13 mouse cellular contexts compared by ENCODE assay signal in genomic region chr7:47042823-47043490, GRCm38 (mm10). TPM values are rescaled to one million over a fixed set of nuclear protein-coding genes. Genes with fewer than 3 reads are reported as not detected.
DNase-seq lines count a peak whose midpoint lies in the region; ATAC-seq and TF ChIP-seq lines count a peak whose summit lies in the region.
"Had no signal": no experiment of that assay in that cellular context is flagged by ENCODE, and none has a peak within 500 bp of the region (broad histone marks: within the 10 kb centered on the region; RNA-seq: fewer than 3 reads in every experiment).

No protein-coding gene starts in this region.

- WGBS in hindbrain, embryonic 10.5 days = 46% methylated on average over 6 of the region's 6 CpGs
- WGBS in hindbrain, embryonic 16.5 days = 55% methylated on average over 6 of the region's 6 CpGs
- WGBS in heart, embryonic 15.5 days = 31% methylated on average over 6 of the region's 6 CpGs
- WGBS in liver, embryonic 12.5 days (ENCODE audit: insufficient replicate concordance) = 33% methylated on average over 6 of the region's 6 CpGs

- H3K9me3 ChIP-seq in hindbrain, embryonic 10.5 days = no peaks in the 10 kb centered on the region
- no peaks in the 10 kb centered on the region for H3K9me3 ChIP-seq in hindbrain, embryonic 16.5 days (ENCODE audit: control insufficient read depth, low read length)
- no peaks in the 10 kb centered on the region for H3K9me3 ChIP-seq in ES-E14 (ENCODE audit: control insufficient read depth, insufficient read depth, low read depth, low read length)
- no peaks in the 10 kb centered on the region for H3K9me3 ChIP-seq in heart, embryonic 15.5 days (replicated peaks)
- no peaks in the 10 kb centered on the region for H3K9me3 ChIP-seq in liver, embryonic 12.5 days (replicated peaks)
- H3K9me3 ChIP-seq: midbrain, embryonic 12.5 days had no signal

- no peak overlapping the region; the same call in 1 of the 2 replicates for H3K9ac ChIP-seq in hindbrain, embryonic 16.5 days (ENCODE audit: low read depth, low read length)
- no peak overlapping the region for H3K9ac ChIP-seq in ES-E14 (ENCODE audit: insufficient read depth, low read depth, low read length, poor library complexity, severe bottlenecking)
- no peak overlapping the region for H3K9ac ChIP-seq in heart, embryonic 15.5 days
- no peak overlapping the region for H3K9ac ChIP-seq in liver, embryonic 12.5 days

- H3K4me3 ChIP-seq in hindbrain, embryonic 10.5 days = no peak overlapping the region
- H3K4me3 ChIP-seq in hindbrain, embryonic 16.5 days (ENCODE audit: low read length) = no peak overlapping the region
- no peak overlapping the region for H3K4me3 ChIP-seq in ES-E14 (ENCODE audit: insufficient read depth in 1 of 2, low read depth in 1 of 2, low read length in 2 of 2, poor library complexity in 1 of 2, severe bottlenecking in 1 of 2)
- no peak overlapping the region for H3K4me3 ChIP-seq in heart, embryonic 15.5 days
- H3K4me3 ChIP-seq in liver, embryonic 12.5 days = no peak overlapping the region
- H3K4me3 ChIP-seq: midbrain, embryonic 12.5 days had no signal

- H3K36me3 ChIP-seq in hindbrain, embryonic 10.5 days = no peaks in the 10 kb centered on the region
- H3K36me3 ChIP-seq in hindbrain, embryonic 16.5 days (ENCODE audit: control insufficient read depth, insufficient read depth, low read length) = no peaks in the 10 kb centered on the region
- H3K36me3 ChIP-seq in ES-E14 (ENCODE audit: control insufficient read depth, insufficient read depth, low read length, poor library complexity, severe bottlenecking) = no peaks in the 10 kb centered on the region
- no peaks in the 10 kb centered on the region for H3K36me3 ChIP-seq in heart, embryonic 15.5 days
- H3K36me3 ChIP-seq in liver, embryonic 12.5 days = no peaks in the 10 kb centered on the region
- H3K36me3 ChIP-seq: midbrain, embryonic 12.5 days had no signal

- H3K27ac ChIP-seq in hindbrain, embryonic 10.5 days = peak overlapping the region; percentile 31
- no peak overlapping the region for H3K27ac ChIP-seq in hindbrain, embryonic 16.5 days (ENCODE audit: low read depth, low read length)
- no peak overlapping the region for H3K27ac ChIP-seq in ES-E14 (ENCODE audit: insufficient read depth, low read depth, low read length, poor library complexity, severe bottlenecking)
- peak overlapping the region; percentile 74 for H3K27ac ChIP-seq in heart, embryonic 15.5 days
- peak overlapping the region; percentile 68 for H3K27ac ChIP-seq in liver, embryonic 12.5 days
- H3K27ac ChIP-seq: midbrain, embryonic 12.5 days had no signal

- H3K4me1 ChIP-seq in hindbrain, embryonic 10.5 days (replicated peaks) = peaks cover 13% of the 10 kb centered on the region
- no peaks in the 10 kb centered on the region for H3K4me1 ChIP-seq in hindbrain, embryonic 16.5 days (ENCODE audit: control insufficient read depth, insufficient read depth, low read depth, low read length)
- H3K4me1 ChIP-seq in ES-E14 (ENCODE audit: control insufficient read depth in 2 of 2, insufficient read depth in 2 of 2, low read length in 2 of 2, poor library complexity in 1 of 2) = no peaks in the 10 kb centered on the region
- H3K4me1 ChIP-seq in heart, embryonic 15.5 days (replicated peaks) = peaks cover 9% of the 10 kb centered on the region; the same call in 1 of the 2 replicates
- no peaks in the 10 kb centered on the region for H3K4me1 ChIP-seq in liver, embryonic 12.5 days
- H3K4me1 ChIP-seq: midbrain, embryonic 12.5 days had no signal

- H3K27me3 ChIP-seq in hindbrain, embryonic 10.5 days (ENCODE audit: insufficient read depth, poor library complexity, severe bottlenecking) = no peaks in the 10 kb centered on the region
- no peaks in the 10 kb centered on the region for H3K27me3 ChIP-seq in hindbrain, embryonic 16.5 days (replicated peaks; ENCODE audit: control insufficient read depth, insufficient read depth, low read length)
- H3K27me3 ChIP-seq in heart, embryonic 15.5 days = no peaks in the 10 kb centered on the region
- H3K27me3 ChIP-seq in liver, embryonic 12.5 days (replicated peaks) = peaks cover 6% of the 10 kb centered on the region; the same call in 1 of the 2 replicates

- no peak for ATAC-seq in hindbrain, embryonic 16.5 days
- ATAC-seq in heart, embryonic 15.5 days (replicated peaks; ENCODE audit: insufficient number of reproducible peaks, insufficient read depth, low FRiP score, low read depth) = peak; percentile 64
- peak; percentile 62 for ATAC-seq in liver, embryonic 12.5 days

- in situ Hi-C loops in ES-E14 (cut with MboI; ENCODE audit: low sequenced_read_pairs in 2 of 2, unreplicated experiment in 2 of 2) = no loop called here

- no peak for DNase-seq in hindbrain, embryonic 10.5 days (ENCODE audit: low spot score)
- DNase-seq in ES-E14 (ENCODE audit: low read depth, low spot score) = no peak
- no peak for DNase-seq in layer of hippocampus, adult 9-11 months
- DNase-seq in thymus, postnatal 0 days (ENCODE audit: low spot score) = no peak
- no peak for DNase-seq in left cerebral cortex, adult 8-10 months (ENCODE audit: low spot score in 2 of 2)
- DNase-seq: gastrocnemius, postnatal 14 days had no signal

- H3K4me2 ChIP-seq in hindbrain, embryonic 16.5 days (ENCODE audit: low read length) = no peak overlapping the region
- H3K4me2 ChIP-seq in heart, embryonic 15.5 days = no peak overlapping the region
- no peak overlapping the region for H3K4me2 ChIP-seq in liver, embryonic 12.5 days
- H3K4me2 ChIP-seq: midbrain, embryonic 12.5 days had no signal

TF ChIP-seq in ES-E14, 5 proteins besides CTCF, POLR2A, EP300 and RAD21:
- TF ChIP-seq CHD2 (IDR thresholded peaks at IDR 0.05; ENCODE audit: low read depth, low read length) (no peak), ZNF384 (IDR thresholded peaks at IDR 0.05; ENCODE audit: low read depth, low read length) (peak; percentile 62; the same call in 1 of the 2 replicates)

RNA-seq across cellular contexts. Expression of gene Tmem86a, which starts 7.4 kb away (rescaled TPM):
- polyA plus RNA-seq in hindbrain, embryonic 10.5 days (2016; fragmentation: Nextera tagmentation; extraction: Ambion mirVana) = 11.2 and 12.8 TPM in 2 replicates
- 25.9 and 27.3 TPM in 2 replicates for polyA plus RNA-seq in hindbrain, embryonic 16.5 days (2015; fragmentation: Nextera tagmentation; extraction: Ambion mirVana)
- 1.1 and 2.1 TPM in 2 replicates for total RNA-seq in ES-E14 (2012; rRNA removed)
- polyA plus RNA-seq in heart, embryonic 15.5 days (2015; fragmentation: Nextera tagmentation; extraction: Ambion mirVana) = 19.7 and 23.9 TPM in 2 replicates
- 20.2 and 20.3 TPM in 2 replicates for polyA plus RNA-seq in liver, embryonic 12.5 days (2016; fragmentation: Nextera tagmentation; extraction: Ambion mirVana)
- 20.5 and 21.3 TPM in 2 replicates for polyA plus RNA-seq in thymus, postnatal 0 days (2015; fragmentation: Nextera tagmentation; extraction: Ambion mirVana)
- 10 to 100 TPM; 18.5 to 19.6 (median 19.0) TPM for total RNA-seq in left cerebral cortex, adult 8-10 months (2022)

RNA-seq across cellular contexts. Expression of gene Spty2d1, which starts 34.7 kb away (rescaled TPM):
- 10.4 and 11.7 TPM in 2 replicates for polyA plus RNA-seq in hindbrain, embryonic 10.5 days (2016; fragmentation: Nextera tagmentation; extraction: Ambion mirVana)
- polyA plus RNA-seq in hindbrain, embryonic 16.5 days (2015; fragmentation: Nextera tagmentation; extraction: Ambion mirVana) = 7.4 and 8.0 TPM in 2 replicates
- total RNA-seq in ES-E14 (2012; rRNA removed) = 7.1 and 10.6 TPM in 2 replicates
- polyA plus RNA-seq in heart, embryonic 15.5 days (2015; fragmentation: Nextera tagmentation; extraction: Ambion mirVana) = 13.6 and 15.3 TPM in 2 replicates
- polyA plus RNA-seq in liver, embryonic 12.5 days (2016; fragmentation: Nextera tagmentation; extraction: Ambion mirVana) = 16.8 and 17.7 TPM in 2 replicates
- polyA plus RNA-seq in thymus, postnatal 0 days (2015; fragmentation: Nextera tagmentation; extraction: Ambion mirVana) = 14.7 and 15.1 TPM in 2 replicates
- total RNA-seq in left cerebral cortex, adult 8-10 months (2022) = 10 to 100 TPM; 14.0 to 16.1 (median 15.1) TPM

RNA-seq across cellular contexts. Expression of gene Gm9999, which starts 59.6 kb away (rescaled TPM):
- not detected in 2 replicates for polyA plus RNA-seq in hindbrain, embryonic 10.5 days (2016; fragmentation: Nextera tagmentation; extraction: Ambion mirVana)
- polyA plus RNA-seq in hindbrain, embryonic 16.5 days (2015; fragmentation: Nextera tagmentation; extraction: Ambion mirVana) = not detected in 2 replicates
- total RNA-seq in ES-E14 (2012; rRNA removed) = not detected in 2 replicates
- polyA plus RNA-seq in heart, embryonic 15.5 days (2015; fragmentation: Nextera tagmentation; extraction: Ambion mirVana) = not detected in 2 replicates
- not detected in 2 replicates for polyA plus RNA-seq in liver, embryonic 12.5 days (2016; fragmentation: Nextera tagmentation; extraction: Ambion mirVana)
- not detected in 2 replicates for polyA plus RNA-seq in thymus, postnatal 0 days (2015; fragmentation: Nextera tagmentation; extraction: Ambion mirVana)
- not detected for total RNA-seq in left cerebral cortex, adult 8-10 months (2022)
- total RNA-seq: adrenal gland, postnatal 4 days; gastrocnemius, postnatal 14 days; layer of hippocampus, postnatal 25 days had no signal
- polyA plus RNA-seq: cortical plate, adult 2 months; midbrain, embryonic 12.5 days had no signal

Comparison
In these comparisons a context has a peak if more than half of its experiments do, and no peak if none do; other contexts are left out.
1. H3K27ac ChIP-seq: peak in hindbrain, embryonic 10.5 days (single experiment), heart, embryonic 15.5 days (single experiment) and liver, embryonic 12.5 days (single experiment); none in hindbrain, embryonic 16.5 days (single experiment) and ES-E14 (single experiment).